Comparison of ENCODE assay signal across 16 mouse cellular contexts in the genomic region with DNA sequence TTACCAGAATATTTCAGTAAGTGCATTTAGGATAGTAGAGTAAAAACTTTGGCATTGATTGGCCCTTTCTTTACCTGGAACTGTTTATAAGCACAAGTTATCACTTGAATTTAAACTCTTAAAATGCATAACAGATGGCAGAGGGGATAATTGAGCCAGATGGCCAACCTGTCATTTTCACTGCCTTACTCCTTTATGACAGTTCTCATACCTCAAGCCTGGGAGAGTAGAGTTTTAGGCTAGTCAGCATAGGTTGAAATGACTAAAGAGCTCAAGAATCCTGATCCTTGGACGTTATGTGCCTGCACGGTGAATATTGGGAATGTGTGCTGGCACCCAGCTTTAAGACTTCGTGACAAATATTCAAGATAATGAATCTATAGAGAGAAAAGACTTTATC.
A peak's percentile ranks its signal among the peaks of the same experiment; 100 is the strongest.
DNase-seq lines count a peak whose midpoint lies in the region; ATAC-seq lines count a peak whose summit lies in the region.
"Had no signal": no experiment of that assay in that cellular context is flagged by ENCODE, and none has a peak within 500 bp of the region (broad histone marks: within the 10 kb centered on the region; RNA-seq: fewer than 3 reads in every experiment).

No protein-coding gene starts in this region.

- peak; percentile 27 for DNase-seq in embryonic facial prominence, embryonic 11.5 days (ENCODE audit: low spot score)
- no peak for DNase-seq in embryonic facial prominence, embryonic 10.5 days (ENCODE audit: low spot score)
- DNase-seq in brain, adult 2 months (ENCODE audit: low read depth, low spot score): peak; percentile 32
- peak; percentile 38 for DNase-seq in cerebellum, adult 9-11 months
- no peak for DNase-seq in adipocyte (ENCODE audit: low spot score)
- DNase-seq in adrenal gland, postnatal 36 days: no peak
- DNase-seq: adrenal gland, postnatal 14 days; gastrocnemius, adult 2 months; gastrocnemius, postnatal 25 days; kidney, adult 2 months had no signal

- no peaks in the 10 kb centered on the region for H3K4me1 ChIP-seq in embryonic facial prominence, embryonic 11.5 days (ENCODE audit: control insufficient read depth, insufficient read depth, low read length)
- no peaks in the 10 kb centered on the region for H3K4me1 ChIP-seq in embryonic facial prominence, embryonic 10.5 days
- H3K4me1 ChIP-seq: forebrain, embryonic 10.5 days; heart, embryonic 12.5 days; hindbrain, embryonic 15.5 days had no signal

- no peak for ATAC-seq in embryonic facial prominence, embryonic 11.5 days (replicated peaks; ENCODE audit: insufficient number of reproducible peaks, low FRiP score, low TSS enrichment, low read depth)
- ATAC-seq: forebrain, embryonic 14.5 days; intestine, embryonic 16.5 days had no signal

- H3K9me3 ChIP-seq in embryonic facial prominence, embryonic 11.5 days (replicated peaks; ENCODE audit: control insufficient read depth, low read length): no peaks in the 10 kb centered on the region
- H3K9me3 ChIP-seq in embryonic facial prominence, embryonic 10.5 days: no peaks in the 10 kb centered on the region
- H3K9me3 ChIP-seq: forebrain, embryonic 10.5 days; heart, embryonic 12.5 days; hindbrain, embryonic 15.5 days had no signal

- H3K27me3 ChIP-seq in embryonic facial prominence, embryonic 11.5 days (ENCODE audit: control insufficient read depth, insufficient read depth, low read length): no peaks in the 10 kb centered on the region
- no peaks in the 10 kb centered on the region for H3K27me3 ChIP-seq in embryonic facial prominence, embryonic 10.5 days (replicated peaks; ENCODE audit: low read depth, poor library complexity, severe bottlenecking)
- H3K27me3 ChIP-seq: heart, embryonic 12.5 days; hindbrain, embryonic 15.5 days had no signal

- H3K4me2 ChIP-seq in embryonic facial prominence, embryonic 11.5 days (ENCODE audit: low read depth, low read length): no peak overlapping the region
- H3K4me2 ChIP-seq: heart, embryonic 12.5 days; hindbrain, embryonic 15.5 days had no signal

- H3K4me3 ChIP-seq in embryonic facial prominence, embryonic 11.5 days (ENCODE audit: low read depth, low read length): no peak overlapping the region
- no peak overlapping the region for H3K4me3 ChIP-seq in embryonic facial prominence, embryonic 10.5 days
- H3K4me3 ChIP-seq: erythroblast, embryonic 14.5 days; forebrain, embryonic 10.5 days; gastrocnemius, adult 2 months; heart, embryonic 12.5 days; hindbrain, embryonic 15.5 days had no signal

- H3K27ac ChIP-seq in embryonic facial prominence, embryonic 11.5 days (replicated peaks; ENCODE audit: low read depth, low read length): no peak overlapping the region
- H3K27ac ChIP-seq in embryonic facial prominence, embryonic 10.5 days (replicated peaks): no peak overlapping the region
- H3K27ac ChIP-seq: forebrain, embryonic 10.5 days; gastrocnemius, adult 2 months; hindbrain, embryonic 15.5 days had no signal

- no peak overlapping the region for H3K9ac ChIP-seq in embryonic facial prominence, embryonic 11.5 days (replicated peaks; ENCODE audit: low read length)
- H3K9ac ChIP-seq: heart, embryonic 12.5 days; hindbrain, embryonic 15.5 days had no signal

- 80% methylated on average over 3 of the region's 3 CpGs for WGBS in embryonic facial prominence, embryonic 11.5 days
- WGBS in embryonic facial prominence, embryonic 10.5 days: 87% methylated on average over 3 of the region's 3 CpGs

- H3K36me3 ChIP-seq in embryonic facial prominence, embryonic 11.5 days (replicated peaks; ENCODE audit: control insufficient read depth, insufficient read depth, low read depth, low read length): no peaks in the 10 kb centered on the region
- no peaks in the 10 kb centered on the region for H3K36me3 ChIP-seq in embryonic facial prominence, embryonic 10.5 days (replicated peaks)
- H3K36me3 ChIP-seq: forebrain, embryonic 10.5 days; heart, embryonic 12.5 days; hindbrain, embryonic 15.5 days had no signal

Comparison
In these comparisons a context has a peak if more than half of its experiments do, and no peak if none do; other contexts are left out.
1. DNase-seq: peak in embryonic facial prominence, embryonic 11.5 days (single experiment), brain, adult 2 months (single experiment) and cerebellum, adult 9-11 months (single experiment); none in embryonic facial prominence, embryonic 10.5 days (single experiment), adipocyte (single experiment) and adrenal gland, postnatal 36 days (0 of 2).